Mouse (Mus musculus) small intestine, adult 2 months (tissue): ENCODE data around the gene Nme3.

Source experiments
- CTCF ChIP-seq: fragments of 200-500 bp; IDR thresholded peaks from 2 replicates; pipeline ENCODE4 v1.5.1; 2012; ENCODE audit warnings: low read depth, mild to moderate bottlenecking, control low read depth, inconsistent platforms, low read length, moderate library complexity, mixed read lengths; ENCODE audit not compliant: insufficient replicate concordance, insufficient read length; ENCODE audit errors: extremely low read depth
- POLR2A ChIP-seq: fragments of 200-500 bp; IDR thresholded peaks from 2 replicates; pipeline ENCODE4 v1.6.1; 2012; ENCODE audit warnings: low read depth, mild to moderate bottlenecking, control low read depth, inconsistent platforms, low read length, moderate library complexity

DNA sequence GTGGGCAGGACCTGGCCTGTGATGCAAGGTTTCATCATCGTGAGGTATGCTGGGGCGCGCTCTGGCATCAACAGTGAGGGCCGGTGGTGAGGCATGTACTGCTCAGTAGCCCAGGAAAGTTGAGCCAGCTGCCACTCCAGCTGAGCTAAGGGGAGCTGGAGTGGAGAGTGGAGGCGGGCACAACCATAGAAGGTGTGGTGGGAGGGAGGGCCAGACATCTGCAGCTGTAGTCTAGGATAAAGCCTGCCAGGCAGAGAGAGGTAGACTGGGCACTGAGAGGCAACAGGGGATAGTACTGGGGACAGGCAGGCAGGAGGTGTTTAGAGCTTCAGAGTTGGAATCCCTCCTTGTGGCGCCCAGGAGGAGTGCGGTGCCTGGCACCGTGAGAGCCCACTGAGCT lies 36.2 kb upstream of the Nme3 start:
- TF ChIP-seq CTCF (no peak), POLR2A (no peak)
